Mouse (Mus musculus) C2C12 (cell line): ENCODE data around the gene Ifna7.

Experiments used
- CEBPB ChIP-seq: IDR thresholded peaks from one replicate; pipeline ENCODE4 v1.6.1; 2011; ENCODE audit warnings: low read depth, mild to moderate bottlenecking, control low read depth, moderate library complexity
- CTCF ChIP-seq: IDR thresholded peaks from one replicate; pipeline ENCODE4 v1.5.1; 2011; ENCODE audit not compliant: control insufficient read depth, insufficient read depth, insufficient read length
- FOSL1 ChIP-seq: IDR thresholded peaks from one replicate; pipeline ENCODE4 v1.8.0; 2011; ENCODE audit warnings: mild to moderate bottlenecking, low read length; ENCODE audit not compliant: poor library complexity, insufficient read depth, severe bottlenecking
- MAX ChIP-seq: IDR thresholded peaks from one replicate; pipeline ENCODE4 v1.6.1; 2011; ENCODE audit warnings: mild to moderate bottlenecking, control low read depth
- MYOD1 ChIP-seq: IDR thresholded peaks from one replicate; pipeline ENCODE4 v1.6.1; 2011; ENCODE audit warnings: low read depth; ENCODE audit not compliant: control insufficient read depth, insufficient read length
- MYOG ChIP-seq: IDR thresholded peaks from one replicate; pipeline ENCODE4 v1.6.1; 2011; ENCODE audit not compliant: control insufficient read depth, insufficient read length; ENCODE audit errors: extremely low read depth
- USF1 ChIP-seq: IDR thresholded peaks from one replicate; pipeline ENCODE4 v1.6.1; 2011; ENCODE audit warnings: low read depth, mild to moderate bottlenecking, control low read depth, moderate library complexity

- TF ChIP-seq CTCF (no peak), USF1 (no peak), MYOG (no peak), MAX (no peak), MYOD1 (no peak), CEBPB (no peak), FOSL1 (no peak)
These were observed 33.7 kb downstream of the Ifna7 start, which contains the start of gene Ifna1 for GRCm38 (mm10) chr4:88849698-88850097.
